Mouse (Mus musculus): ENCODE results near the gene Olfr1216.
"Not testable (repeated sequence)": the region's sequence is repeated elsewhere in the genome, so short reads cannot be mapped to it uniquely, and the experiment has no call there.

The Olfr1216 gene

DNA sequence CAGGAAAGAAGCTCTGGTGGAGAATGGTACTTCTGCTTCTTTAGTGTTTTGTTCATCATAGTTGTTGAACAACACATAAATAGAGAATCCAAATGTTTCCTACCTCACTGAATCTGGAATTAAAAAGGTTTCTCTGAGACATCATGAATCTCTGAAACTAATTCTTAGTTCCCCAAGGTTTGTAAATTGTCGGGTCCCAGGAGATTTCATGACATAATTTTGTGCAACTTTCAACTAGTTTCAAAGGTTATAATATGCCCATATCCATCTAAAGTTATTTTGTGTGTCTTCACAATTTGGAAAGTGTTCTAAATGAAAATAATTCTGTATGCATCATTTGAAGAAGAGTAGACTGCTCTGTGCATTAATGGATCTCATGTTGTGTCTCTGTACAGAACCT is at the start of gene Olfr1216:
Gene Olfr1216 (minus strand): TSS at position 101 of the 400 bp plus-strand sequence.
- DNase-seq (ENCODE audit: extremely low spot score, low read depth, low spot score), result no peak

DNA sequence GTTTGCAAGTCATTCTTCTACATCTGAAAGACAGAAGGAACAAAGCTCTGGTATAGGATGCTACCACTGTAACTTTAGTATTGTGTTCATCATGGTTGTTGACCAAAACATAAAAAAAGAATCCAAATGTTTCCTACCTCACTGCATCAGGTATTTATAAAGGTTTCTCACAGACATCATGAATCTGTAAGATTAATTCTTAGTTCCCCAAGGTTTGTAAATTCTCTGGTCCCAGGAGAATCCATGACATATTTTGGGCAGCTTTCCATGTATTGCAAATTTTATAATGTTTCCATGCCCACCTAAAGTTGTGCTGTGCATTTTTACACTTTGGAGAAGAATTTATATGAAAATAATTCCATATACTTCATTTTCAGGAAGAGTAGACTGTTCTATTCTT is 42.9 kb upstream of the Olfr1216 start, which contains the start of gene Olfr1218:
Gene Olfr1218 (minus strand): TSS at position 101 of the 400 bp plus-strand sequence.
- DNase-seq (ENCODE audit: extremely low spot score, low read depth, low spot score), result no peak

DNA sequence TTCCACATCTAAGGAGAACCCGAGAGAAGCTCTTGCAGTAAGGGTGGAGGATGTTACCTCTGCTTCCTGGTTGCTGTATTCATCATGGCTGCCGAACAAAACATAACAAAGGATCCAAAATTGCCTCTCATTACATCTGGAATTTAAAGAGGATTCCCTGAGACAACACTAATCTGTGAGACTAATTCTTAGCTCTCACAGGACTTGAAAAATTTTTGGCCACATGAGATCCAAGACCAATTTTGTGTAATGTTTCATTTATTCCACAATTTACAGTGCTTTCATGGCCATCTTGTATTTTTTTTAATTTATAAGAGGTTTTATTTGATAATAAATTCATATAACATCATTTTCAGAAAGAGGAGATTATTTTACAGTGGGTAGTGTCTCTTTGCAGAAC is 13.8 kb upstream of the Olfr1216 start, which contains the start of gene Olfr1217:
Gene Olfr1217 (minus strand): TSS at position 101 of the 400 bp plus-strand sequence.
- no peak for DNase-seq (ENCODE audit: extremely low spot score, low read depth, low spot score)

DNA sequence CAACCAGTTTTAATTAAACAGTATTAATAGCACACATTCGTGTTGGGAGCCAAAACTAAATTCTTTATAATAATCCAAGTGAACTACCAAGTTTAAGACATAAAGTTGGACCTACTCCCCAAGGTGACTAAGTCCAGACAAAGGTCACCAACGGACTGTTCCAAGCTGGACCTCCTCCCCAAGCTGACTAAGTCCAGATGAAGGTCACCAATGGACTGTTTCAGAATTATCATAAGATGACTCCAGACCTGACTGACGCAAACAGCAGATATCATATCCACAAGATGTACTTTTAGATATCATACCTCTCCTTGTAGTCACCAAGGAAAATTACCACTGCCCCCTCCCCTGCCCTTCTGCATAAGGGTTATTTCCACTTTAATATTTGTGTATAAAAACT is 3.3 kb upstream of the Olfr1216 start:
- not testable (repeated sequence) for DNase-seq (ENCODE audit: extremely low spot score, low read depth, low spot score)

DNA sequence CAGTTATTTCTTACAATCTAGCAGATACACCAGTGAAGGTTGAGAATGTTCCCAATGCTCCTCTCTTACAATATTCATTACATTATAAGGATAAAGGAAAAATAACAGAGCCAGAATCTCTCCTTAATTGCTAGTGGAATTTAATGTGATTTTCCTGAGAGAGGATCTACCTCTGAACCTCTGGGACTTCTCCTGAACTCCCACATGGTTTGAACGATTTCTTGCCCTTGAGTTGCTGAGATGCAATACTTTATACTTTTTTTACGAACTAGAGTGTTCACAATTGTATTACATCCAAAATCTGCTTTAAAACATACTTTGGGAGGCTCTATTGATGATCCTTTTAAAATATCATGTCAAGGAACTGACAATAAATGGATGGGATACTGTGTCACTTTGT is 11.3 kb downstream of the Olfr1216 start, which contains the start of gene Olfr1215:
Gene Olfr1215 (minus strand): TSS at position 101 of the 400 bp plus-strand sequence.
- DNase-seq (ENCODE audit: extremely low spot score, low read depth, low spot score), result no peak

DNA sequence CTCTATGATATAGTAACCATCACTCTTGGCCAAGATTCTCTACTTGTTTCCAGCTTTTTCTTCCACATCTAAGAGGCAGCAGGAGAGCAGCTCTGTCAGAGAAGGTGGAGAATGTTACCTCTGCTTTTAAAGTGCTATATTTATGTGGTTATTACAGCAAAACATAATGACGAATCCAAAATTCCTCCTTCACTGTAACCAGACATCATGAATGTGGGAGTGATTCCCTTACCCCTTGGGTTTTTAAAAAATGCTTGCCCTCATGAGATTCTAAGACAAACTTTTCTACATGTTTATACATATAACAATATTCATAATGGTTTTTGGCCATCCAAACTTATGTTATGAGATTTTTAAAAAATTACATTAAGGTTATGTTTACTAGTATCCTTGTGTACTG is 25.6 kb downstream of the Olfr1216 start, which contains the start of gene Olfr1214:
Gene Olfr1214 (minus strand): TSS at position 101 of the 400 bp plus-strand sequence.
- no peak for DNase-seq (ENCODE audit: extremely low spot score, low read depth, low spot score)

DNA sequence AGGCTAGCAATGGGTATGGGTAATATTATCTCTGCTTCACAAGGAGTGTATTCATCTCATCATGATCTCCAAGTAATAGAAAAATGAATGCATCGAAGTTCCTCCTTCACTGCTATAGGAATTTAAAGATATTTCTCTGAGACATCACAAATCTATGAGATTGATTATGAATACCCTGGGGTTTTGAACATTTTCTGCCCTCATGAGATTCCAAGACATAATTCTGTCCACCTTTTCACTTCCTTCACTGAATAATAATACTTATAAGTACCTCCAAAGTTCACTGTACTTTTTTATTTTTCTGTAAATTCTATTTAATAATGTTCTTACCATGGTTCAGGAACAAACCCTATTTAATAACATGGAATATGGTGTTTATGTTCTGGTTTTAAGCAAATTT is 38.0 kb downstream of the Olfr1216 start, which contains the start of gene Gm13762:
Gene Gm13762 (minus strand): TSS at position 101 of the 400 bp plus-strand sequence.
- no peak for DNase-seq (ENCODE audit: extremely low spot score, low read depth, low spot score)

Data from hindlimb bud, embryonic 11.5 days (tissue).